Mouse (Mus musculus) gastrocnemius, postnatal 4 days (tissue): ENCODE data around the gene P2rx7. TPM values are rescaled to one million over a fixed set of nuclear protein-coding genes. Genes with fewer than 3 reads are reported as not detected.
A peak's percentile ranks its signal among the peaks of the same experiment; 100 is the strongest.

Experiments used
- DNase-seq, 2 experiments: peaks; one replicate each; pipeline ENCODE4 v3.0.0; 2021 to 2022; ENCODE audit warnings: low spot score in 2 of 2, mixed read lengths in 2 of 2
- microRNA-seq: library from miRNA; unstranded; fragments of <30 nt; microRNA quantifications from one replicate; pipeline ENCODE4 v1.2.0, GENCODE M21; 2021
- total RNA-seq, 2 experiments: library from RNA; stranded (reverse); gene quantifications; 2 replicates each; pipeline ENCODE4 v1.2.3; 2021

Gene P2rx7
- total RNA-seq, 2 experiments from 2014 or later = 5.1 to 6.0 TPM

DNA sequence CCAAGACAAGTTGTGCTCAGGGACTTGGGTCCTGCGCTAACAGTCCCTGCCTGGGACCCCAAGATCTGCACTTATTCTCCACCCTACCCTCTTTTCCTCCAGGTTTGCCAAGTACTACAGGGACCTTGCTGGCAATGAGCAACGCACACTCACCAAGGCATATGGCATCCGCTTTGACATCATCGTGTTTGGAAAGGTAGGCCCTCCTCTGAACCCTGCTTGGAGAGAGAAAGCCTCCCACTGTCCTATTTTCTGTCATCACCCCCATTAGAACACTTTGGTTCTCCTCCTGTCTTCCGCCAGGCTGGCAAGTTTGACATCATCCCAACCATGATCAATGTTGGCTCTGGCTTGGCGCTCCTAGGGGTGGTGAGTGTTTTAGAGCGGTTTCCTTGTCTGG lies 83.4 kb downstream of the P2rx7 start:
- no peak for DNase-seq

DNA sequence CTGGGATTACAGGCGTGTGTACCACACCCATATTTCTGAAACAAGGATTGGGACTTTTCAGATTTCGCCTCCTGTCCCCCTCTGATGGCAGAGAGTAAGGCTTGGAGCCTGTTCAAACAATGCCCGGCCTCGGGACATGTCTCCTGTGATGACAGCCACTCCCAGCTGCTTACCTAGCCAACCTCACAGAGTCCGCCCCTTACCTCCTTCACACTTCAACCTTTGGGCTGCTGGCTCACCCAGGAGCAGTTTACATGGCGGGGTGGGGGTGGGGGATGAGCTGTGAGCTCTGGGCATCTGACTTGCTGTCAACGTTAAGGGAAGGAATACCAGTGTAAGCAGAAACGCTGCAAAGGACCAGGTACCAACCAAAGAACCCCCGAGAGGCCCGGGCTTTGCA lies 87.1 kb downstream of the P2rx7 start:
- DNase-seq = no peak

DNA sequence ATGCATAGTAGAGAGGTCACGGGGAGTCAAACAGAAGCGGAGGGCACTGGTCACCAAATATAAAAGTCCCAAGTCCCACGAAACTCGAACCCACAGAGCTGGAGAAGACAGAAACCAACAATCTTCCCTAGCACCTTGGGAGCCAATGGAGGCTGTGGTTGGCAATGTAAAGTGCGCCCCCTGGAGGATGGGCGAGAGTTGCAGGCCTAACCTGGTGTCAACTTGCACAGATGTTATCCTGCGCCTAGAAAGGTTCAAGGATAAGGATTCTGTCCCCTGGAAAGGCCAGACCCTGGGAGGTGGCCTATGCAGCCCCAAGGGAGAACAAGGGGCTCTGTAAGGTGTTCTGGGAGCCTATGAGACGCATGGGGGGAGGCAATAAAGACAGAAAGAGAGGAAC lies 87.6 kb downstream of the P2rx7 start:
- peak; percentile 37 to 50 for DNase-seq

DNA sequence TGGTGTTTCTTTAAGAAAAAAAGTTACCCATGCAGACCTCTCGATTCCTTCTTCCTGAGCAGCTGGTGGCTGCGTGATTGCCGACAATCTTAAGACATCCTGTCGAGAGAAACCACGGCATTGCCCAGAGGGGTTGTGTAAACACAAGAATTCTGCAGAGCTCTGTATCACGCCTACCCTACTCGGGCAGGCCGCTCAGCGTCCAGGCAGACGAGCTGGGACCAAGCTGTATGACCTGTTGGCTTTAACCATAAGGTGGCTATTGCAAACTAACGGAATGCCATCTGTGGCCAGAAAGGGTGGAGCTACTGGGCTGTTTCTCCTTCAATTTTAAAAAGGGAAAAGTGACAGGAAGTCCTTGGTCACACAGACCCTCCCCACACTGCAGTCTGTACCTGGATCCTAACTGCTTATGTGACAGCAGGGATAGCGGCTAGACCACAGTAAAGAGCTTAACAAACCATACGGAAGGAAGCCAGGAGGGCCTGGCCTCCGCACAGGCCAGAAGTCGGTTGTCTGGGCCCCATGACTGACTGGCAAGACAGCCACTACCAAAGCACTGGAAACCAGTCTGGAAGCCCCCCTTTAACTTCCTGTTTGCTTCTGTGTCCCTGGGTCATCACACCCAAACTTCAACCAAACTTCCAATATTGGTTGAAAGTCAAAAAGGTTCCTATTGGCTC lies 88.4 kb downstream of the P2rx7 start:
- no peak for DNase-seq

DNA sequence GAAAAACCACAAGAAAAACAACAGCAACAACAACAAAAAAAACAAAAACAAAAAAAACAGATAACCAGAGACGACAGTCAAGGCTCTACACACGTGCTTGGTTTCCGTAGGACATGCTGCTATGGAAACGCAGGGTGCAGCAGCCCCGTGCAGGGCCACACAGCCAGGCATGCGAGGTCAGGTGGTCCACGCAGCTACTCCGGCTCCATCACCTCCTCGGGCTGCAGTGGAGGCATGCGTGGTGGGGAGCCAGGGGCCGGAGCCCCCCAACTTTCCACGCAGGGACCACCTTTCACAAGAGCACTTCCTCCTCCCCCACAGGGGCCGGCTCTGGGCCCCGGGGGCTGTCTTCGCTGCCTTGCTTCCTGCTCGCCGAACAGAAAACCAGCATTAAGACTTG lies 90.2 kb downstream of the P2rx7 start:
- no peak for DNase-seq

DNA sequence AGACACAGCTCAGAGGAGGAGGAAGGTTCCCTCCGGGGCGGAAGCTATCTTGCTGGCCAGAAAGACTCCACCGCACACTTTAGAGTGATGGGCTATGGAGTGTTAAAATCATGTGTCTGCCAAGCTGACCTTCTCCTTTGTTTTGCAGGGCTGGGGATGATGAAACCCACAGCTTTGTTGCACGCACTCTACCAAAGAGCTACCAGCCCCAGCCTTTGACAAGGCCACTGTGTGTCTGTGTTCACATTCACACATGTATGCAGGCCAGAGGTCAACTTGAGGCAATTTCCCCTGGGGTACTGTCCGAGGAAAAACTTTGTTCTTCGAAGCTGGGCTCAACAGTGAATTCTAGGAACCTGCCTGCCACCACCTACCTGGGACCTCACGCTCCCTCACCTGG lies 92.1 kb downstream of the P2rx7 start:
- no peak for DNase-seq

DNA sequence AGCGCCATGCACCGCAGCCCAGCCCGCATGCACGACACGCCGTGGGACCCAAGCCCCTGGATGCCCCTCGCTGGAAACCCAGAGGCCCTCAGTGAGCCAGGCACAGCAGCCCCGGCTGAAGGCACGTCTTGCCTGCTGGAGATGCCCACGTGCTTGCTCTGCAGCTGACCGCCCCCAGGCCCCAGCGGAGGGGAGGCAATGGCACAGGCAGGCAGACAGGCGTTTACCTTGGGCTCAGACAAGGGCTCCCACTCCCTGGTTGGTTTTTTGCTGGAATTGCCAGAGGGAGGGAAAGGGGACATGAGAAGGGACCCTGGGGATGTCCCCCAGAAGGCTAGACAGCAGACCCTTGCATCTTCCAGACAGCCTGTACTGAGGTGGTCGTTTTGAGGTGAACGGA lies 93.0 kb downstream of the P2rx7 start:
- DNase-seq = no peak

Small RNA genes lying within 50 kb of the gene (microRNA-seq; reads per million reads assigned to microRNA genes)
- gene Mir8115 = 2.5 reads per million, percentile 5 among the genes with 10 or more reads in this experiment

Other genes with a start within 250 kb of the P2rx7 start
- 10 to 100 TPM; 32.1 to 40.0 TPM for gene Anapc7, start 222.2 kb upstream of the P2rx7 start, total RNA-seq
- 100 to 1,000 TPM; 250 to 265 TPM for gene Atp2a2, start 141.7 kb upstream of the P2rx7 start, total RNA-seq
- 10 to 100 TPM; 14.9 to 27.0 TPM for gene Ift81, start 29.4 kb upstream of the P2rx7 start, total RNA-seq
- gene P2rx4, start 63.6 kb downstream of the P2rx7 start, total RNA-seq = 10 to 100 TPM; 13.4 to 15.4 TPM
- gene Camkk2, start 135.5 kb downstream of the P2rx7 start, total RNA-seq = 10 to 100 TPM; 21.1 to 22.5 TPM
- 100 to 1,000 TPM; 245 TPM for gene Anapc5, start 177.4 kb downstream of the P2rx7 start, total RNA-seq
- gene Rnf34, start 206.1 kb downstream of the P2rx7 start, total RNA-seq = 10 to 100 TPM; 17.6 to 20.1 TPM